Mouse (Mus musculus) intestine, embryonic 14.5 days (tissue): ENCODE data around the gene Igfbp2. TPM values are rescaled to one million over a fixed set of nuclear protein-coding genes. Genes with fewer than 3 reads are reported as not detected.

Experiments used
- ATAC-seq: fragments of 200-750 bp; cut with Nextera tagmentation; replicated peaks from 2 replicates; pipeline ENCODE4 v1.8.0; 2017; ENCODE audit warnings: low read depth, moderate number of reproducible peaks, moderate TSS enrichment, moderate library complexity; ENCODE audit not compliant: low FRiP score, low TSS enrichment
- DNase-seq: peaks from one replicate; pipeline ENCODE4 v3.0.0-alpha.2; 2018; ENCODE audit warnings: low spot score
- H3K27ac ChIP-seq: fragments of 300-500 bp; sonication (generic); 2 replicates; pipeline ENCODE4 v1.5.1; 2014; ENCODE audit warnings: low read depth, mild to moderate bottlenecking, control low read depth
- H3K27me3 ChIP-seq: fragments of 300-500 bp; sonication (generic); replicated peaks from 2 replicates; pipeline ENCODE4 v1.6.1; 2014; ENCODE audit warnings: low read length, control low read depth; ENCODE audit not compliant: control insufficient read depth, insufficient read depth
- H3K36me3 ChIP-seq: fragments of 300-500 bp; sonication (generic); 2 replicates; pipeline ENCODE4 v1.6.1; 2014; ENCODE audit warnings: low read length, control low read depth; ENCODE audit not compliant: control insufficient read depth, insufficient read depth
- H3K4me1 ChIP-seq: fragments of 300-500 bp; sonication (generic); replicated peaks from 2 replicates; pipeline ENCODE4 v1.6.1; 2014; ENCODE audit warnings: low read length, control low read depth, mixed read lengths; ENCODE audit not compliant: control insufficient read depth, insufficient read depth
- H3K4me2 ChIP-seq: fragments of 300-500 bp; sonication (generic); 2 replicates; pipeline ENCODE4 v1.6.1; 2014; ENCODE audit warnings: low read length
- H3K4me3 ChIP-seq: fragments of 300-500 bp; sonication (generic); 2 replicates; pipeline ENCODE4 v1.5.1; 2014; ENCODE audit warnings: low read depth, low read length, control low read depth, mixed read lengths
- H3K9ac ChIP-seq: fragments of 300-500 bp; sonication (generic); 2 replicates; pipeline ENCODE4 v1.6.1; 2014; ENCODE audit warnings: mild to moderate bottlenecking, low read length
- H3K9me3 ChIP-seq: fragments of 300-500 bp; sonication (generic); 2 replicates; pipeline ENCODE4 v1.6.1; 2016; ENCODE audit warnings: low read length, control low read depth; ENCODE audit not compliant: control insufficient read depth
- whole genome bisulfite sequencing: fragments of 180-500 bp; shearing (Covaris S2); extraction: QIAGEN DNeasy Blood & Tissue Kit; methylation state at CpG from one replicate; pipeline ENCODE4 v1.1.7; 2014; 5-methylcytosine and 5-hydroxymethylcytosine counted together
- polyA plus RNA-seq: library from polyadenylated mRNA; unstranded; fragments of >200 nt; fragmentation: Nextera tagmentation; extraction: Ambion mirVana; gene quantifications from 2 replicates; pipeline ENCODE4 v1.2.1, GENCODE M21; 2014

Igfbp2 gene
- polyA plus RNA-seq, 1 experiment from 2014 or later, result 194 TPM

- Histone ChIP-seq H3K9me3 (no peaks in the 10 kb centered on the region), H3K27me3 (no peaks in the 10 kb centered on the region), H3K4me1 (peaks cover 28% of the 10 kb centered on the region), H3K27ac (no peak overlapping the region), H3K9ac (no peak overlapping the region), H3K4me3 (no peak overlapping the region), H3K4me2 (no peak overlapping the region), H3K36me3 (no peaks in the 10 kb centered on the region)
- no peak for DNase-seq
- 91% methylated on average over 7 of the region's 7 CpGs for WGBS
- no peak for ATAC-seq
Measured at GRCm38 (mm10) chr1:72809951-72810675, 14.2 kb upstream of the Igfbp2 start.

GRCm38 (mm10) chr1:72811061-72811460 is 13.2 kb upstream of the Igfbp2 start:
- Histone ChIP-seq H3K9me3 (no peaks in the 10 kb centered on the region), H3K9ac (no peak overlapping the region), H3K27me3 (no peaks in the 10 kb centered on the region), H3K4me2 (no peak overlapping the region), H3K4me1 (peaks cover 26% of the 10 kb centered on the region), H3K27ac (no peak overlapping the region), H3K4me3 (no peak overlapping the region), H3K36me3 (no peaks in the 10 kb centered on the region)
- WGBS, result 94% methylated on average over 3 of the region's 3 CpGs
- no peak for ATAC-seq
- DNase-seq, result no peak

- H3K4me1 ChIP-seq, result peaks cover 22% of the 10 kb centered on the region
- no peaks in the 10 kb centered on the region for H3K27me3 ChIP-seq
- DNase-seq, result no peak
- ATAC-seq, result 0 out of 2 replicates have a peak, but pooled peaks have one; percentile 3
- no peak overlapping the region for H3K4me3 ChIP-seq
- H3K4me2 ChIP-seq, result no peak overlapping the region
- no peaks in the 10 kb centered on the region for H3K9me3 ChIP-seq
- no peak overlapping the region for H3K9ac ChIP-seq
- peak overlapping the region; percentile 64 for H3K27ac ChIP-seq
- no peaks in the 10 kb centered on the region for H3K36me3 ChIP-seq
- 44% methylated on average over 5 of the region's 5 CpGs for WGBS
Measured at GRCm38 (mm10) chr1:72813089-72813638, 11.1 kb upstream of the Igfbp2 start.

- H3K27ac ChIP-seq, result peak overlapping the region; percentile 64
- no peaks in the 10 kb centered on the region for H3K36me3 ChIP-seq
- no peak for DNase-seq
- WGBS, result 11% methylated on average over 6 of the region's 6 CpGs
- H3K27me3 ChIP-seq, result no peaks in the 10 kb centered on the region
- H3K4me1 ChIP-seq, result peaks cover 22% of the 10 kb centered on the region
- H3K9me3 ChIP-seq, result no peaks in the 10 kb centered on the region
- no peak overlapping the region for H3K9ac ChIP-seq
- H3K4me3 ChIP-seq, result no peak overlapping the region
- no peak overlapping the region for H3K4me2 ChIP-seq
- 0 out of 2 replicates have a peak, but pooled peaks have one; percentile 27 for ATAC-seq
Measured at GRCm38 (mm10) chr1:72813639-72814403, 10.5 kb upstream of the Igfbp2 start.

GRCm38 (mm10) chr1:72815184-72815583 is 9.1 kb upstream of the Igfbp2 start:
- DNase-seq (no peak), ATAC-seq (no peak)
- no peak overlapping the region for H3K4me3 ChIP-seq
- peaks cover 22% of the 10 kb centered on the region for H3K4me1 ChIP-seq
- H3K9me3 ChIP-seq, result no peaks in the 10 kb centered on the region
- no peak overlapping the region for H3K27ac ChIP-seq
- H3K36me3 ChIP-seq, result no peaks in the 10 kb centered on the region
- H3K27me3 ChIP-seq, result no peaks in the 10 kb centered on the region
- H3K4me2 ChIP-seq, result no peak overlapping the region
- H3K9ac ChIP-seq, result no peak overlapping the region
- WGBS, result 40% methylated on average over 5 of the region's 5 CpGs

- no peak for DNase-seq
- WGBS, result 90% methylated on average over 3 of the region's 3 CpGs
- peaks cover 22% of the 10 kb centered on the region for H3K4me1 ChIP-seq
- no peak overlapping the region for H3K9ac ChIP-seq
- no peak overlapping the region for H3K27ac ChIP-seq
- H3K4me2 ChIP-seq, result no peak overlapping the region
- H3K36me3 ChIP-seq, result no peaks in the 10 kb centered on the region
- H3K27me3 ChIP-seq, result no peaks in the 10 kb centered on the region
- no peak overlapping the region for H3K4me3 ChIP-seq
- ATAC-seq, result no peak
- H3K9me3 ChIP-seq, result no peaks in the 10 kb centered on the region
Measured at GRCm38 (mm10) chr1:72815616-72816015, 8.7 kb upstream of the Igfbp2 start.

GRCm38 (mm10) chr1:72819995-72820394 is 4.3 kb upstream of the Igfbp2 start:
- WGBS, result 90% methylated on average over 6 of the region's 6 CpGs

GRCm38 (mm10) chr1:72822893-72823292 is 1.4 kb upstream of the Igfbp2 start:
- no peaks in the 10 kb centered on the region for H3K27me3 ChIP-seq
- no peaks in the 10 kb centered on the region for H3K9me3 ChIP-seq
- H3K27ac ChIP-seq, result no peak overlapping the region
- peaks cover 21% of the 10 kb centered on the region for H3K4me1 ChIP-seq
- H3K36me3 ChIP-seq, result no peaks in the 10 kb centered on the region
- H3K4me3 ChIP-seq, result no peak overlapping the region
- H3K4me2 ChIP-seq, result no peak overlapping the region
- WGBS, result 79% methylated on average over 10 of the region's 10 CpGs
- no peak for ATAC-seq
- no peak overlapping the region for H3K9ac ChIP-seq
- no peak for DNase-seq

More at GRCm38 (mm10) chr1:72819995-72820394, 4.3 kb upstream of the Igfbp2 start:
- H3K4me1 ChIP-seq, result peaks cover 10% of the 10 kb centered on the region; the same call in 1 of the 2 replicates
- H3K4me3 ChIP-seq, result no peak overlapping the region
- H3K9me3 ChIP-seq, result no peaks in the 10 kb centered on the region
- no peak overlapping the region for H3K27ac ChIP-seq
- ATAC-seq, result no peak
- H3K9ac ChIP-seq, result no peak overlapping the region
- no peaks in the 10 kb centered on the region for H3K36me3 ChIP-seq
- no peak overlapping the region for H3K4me2 ChIP-seq
- DNase-seq, result no peak
- H3K27me3 ChIP-seq, result no peaks in the 10 kb centered on the region
